9 mouse cellular contexts compared by ENCODE assay signal in the genomic region with DNA sequence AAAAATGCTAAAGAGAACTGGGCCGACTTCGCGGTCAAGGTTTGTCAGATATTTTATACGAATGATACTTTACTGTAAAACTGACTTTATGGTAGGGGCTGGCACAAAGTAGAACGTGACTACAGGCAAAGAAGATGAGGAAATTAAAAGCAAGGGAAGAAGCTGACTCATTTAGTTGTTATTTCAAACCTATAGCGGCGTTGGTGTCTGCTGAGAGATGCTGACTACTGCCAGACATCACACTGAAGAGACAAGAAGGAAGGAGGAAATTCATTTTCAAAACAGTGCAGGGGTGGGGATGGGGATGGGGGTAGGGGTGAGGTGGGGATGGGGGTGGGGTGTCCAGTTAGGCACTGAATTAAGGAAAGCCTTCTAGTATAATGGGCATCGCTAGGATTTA. TPM values are rescaled to one million over a fixed set of nuclear protein-coding genes. Genes with fewer than 3 reads are reported as not detected.
DNase-seq lines count a peak whose midpoint lies in the region; ATAC-seq and TF ChIP-seq lines count a peak whose summit lies in the region.
"Had no signal": no experiment of that assay in that cellular context is flagged by ENCODE, and none has a peak within 500 bp of the region (broad histone marks: within the 10 kb centered on the region; RNA-seq: fewer than 3 reads in every experiment).

No protein-coding gene starts in this region.

- no peak for DNase-seq in heart, postnatal 10 days
- DNase-seq in 3T3-L1 (ENCODE audit: low read depth, low spot score): peak; percentile 25
- no peak for DNase-seq in liver, embryonic 14.5 days (ENCODE audit: low read depth in 3 of 3, low spot score in 3 of 3)
- no peak for DNase-seq in left cerebral cortex, postnatal 36 days (ENCODE audit: low spot score in 2 of 2)
- no peak for DNase-seq in urinary bladder, adult 18-20 months (ENCODE audit: low spot score in 2 of 2)
- DNase-seq in urinary bladder, adult 2 months (ENCODE audit: low spot score): no peak
- DNase-seq: adrenal gland, adult 8-10 months had no signal

- TF ChIP-seq CTCF in liver, embryonic 14.5 days (IDR thresholded peaks at IDR 0.05; ENCODE audit: low read depth): no peak

- intact Hi-C loops in heart, postnatal 10 days (cut with DNase I): loop anchor here (5.0 kb wide), 1 partner anchor 760 kb away; no protein-coding TSS in a partner anchor
- intact Hi-C loops in left cerebral cortex, postnatal 36 days (cut with DNase I): loop anchor here (10.0 kb wide), 3 partner anchors 153 to 947 kb away; no protein-coding TSS in a partner anchor

- ATAC-seq in heart, embryonic 13.5 days (ENCODE audit: extremely low read depth, insufficient number of reproducible peaks, low FRiP score, low TSS enrichment): no peak
- no peak for ATAC-seq in forebrain, embryonic 15.5 days (replicated peaks)
- no peak for ATAC-seq in liver, embryonic 14.5 days (ENCODE audit: insufficient read depth)

- peak overlapping the region; percentile 81 for H3K4me3 ChIP-seq in heart, embryonic 13.5 days
- H3K4me3 ChIP-seq in forebrain, embryonic 15.5 days: no peak overlapping the region
- no peak overlapping the region for H3K4me3 ChIP-seq in liver, embryonic 14.5 days (ENCODE audit: insufficient read depth in 1 of 2, low read depth in 2 of 2, low read length in 2 of 2)

- peak overlapping the region; percentile 88; the same call in 1 of the 2 replicates for H3K9ac ChIP-seq in heart, embryonic 13.5 days
- no peak overlapping the region for H3K9ac ChIP-seq in forebrain, embryonic 15.5 days (replicated peaks)
- H3K9ac ChIP-seq in liver, embryonic 14.5 days (replicated peaks): no peak overlapping the region

- H3K27ac ChIP-seq in heart, embryonic 13.5 days (replicated peaks): no peak overlapping the region
- no peak overlapping the region for H3K27ac ChIP-seq in forebrain, embryonic 15.5 days (replicated peaks)
- no peak overlapping the region for H3K27ac ChIP-seq in liver, embryonic 14.5 days

- no peaks in the 10 kb centered on the region for H3K9me3 ChIP-seq in heart, embryonic 13.5 days
- H3K9me3 ChIP-seq in forebrain, embryonic 15.5 days: no peaks in the 10 kb centered on the region
- no peaks in the 10 kb centered on the region for H3K9me3 ChIP-seq in liver, embryonic 14.5 days (ENCODE audit: control insufficient read depth, low read length)

- no peak for TF ChIP-seq EP300 in liver, embryonic 14.5 days (IDR thresholded peaks at IDR 0.05; ENCODE audit: low read depth)

- peaks cover 30% of the 10 kb centered on the region for H3K4me1 ChIP-seq in heart, embryonic 13.5 days
- H3K4me1 ChIP-seq in forebrain, embryonic 15.5 days: peaks cover 33% of the 10 kb centered on the region
- no peaks in the 10 kb centered on the region for H3K4me1 ChIP-seq in liver, embryonic 14.5 days (replicated peaks; ENCODE audit: control insufficient read depth in 2 of 2, insufficient read depth in 2 of 2, low read length in 1 of 2)

- H3K4me2 ChIP-seq in heart, embryonic 13.5 days: peak overlapping the region; percentile 92
- 0 out of 2 replicates have a peak overlapping the region, but pooled peaks have one; percentile 92 for H3K4me2 ChIP-seq in forebrain, embryonic 15.5 days (replicated peaks)
- peak overlapping the region; percentile 82 for H3K4me2 ChIP-seq in liver, embryonic 14.5 days (ENCODE audit: low read depth)

- no peaks in the 10 kb centered on the region for H3K36me3 ChIP-seq in heart, embryonic 13.5 days
- no peaks in the 10 kb centered on the region for H3K36me3 ChIP-seq in forebrain, embryonic 15.5 days
- H3K36me3 ChIP-seq in liver, embryonic 14.5 days (replicated peaks; ENCODE audit: control insufficient read depth, insufficient read depth, low read depth): no peaks in the 10 kb centered on the region

- peaks cover 19% of the 10 kb centered on the region for H3K27me3 ChIP-seq in heart, embryonic 13.5 days (replicated peaks)
- no peaks in the 10 kb centered on the region for H3K27me3 ChIP-seq in forebrain, embryonic 15.5 days
- peaks cover 38% of the 10 kb centered on the region for H3K27me3 ChIP-seq in liver, embryonic 14.5 days (ENCODE audit: control insufficient read depth, insufficient read depth, low read length)

- 53% methylated on average over 8 of the region's 8 CpGs for WGBS in heart, embryonic 13.5 days
- WGBS in forebrain, embryonic 15.5 days: 59% methylated on average over 8 of the region's 8 CpGs
- 44% methylated on average over 8 of the region's 8 CpGs for WGBS in liver, embryonic 14.5 days (ENCODE audit: insufficient replicate concordance)

RNA-seq across cellular contexts. Expression of gene Slit2, which starts 1.0 kb away (rescaled TPM):
- polyA plus RNA-seq in heart, embryonic 13.5 days (2015; fragmentation: Nextera tagmentation; extraction: Ambion mirVana): 31.6 and 33.7 TPM in 2 replicates
- 1 to 10 TPM; 8.9 to 9.4 TPM for total RNA-seq in heart, postnatal 10 days (2021)
- 11.9 and 14.6 TPM in 2 replicates for polyA plus RNA-seq in forebrain, embryonic 15.5 days (2015; fragmentation: Nextera tagmentation; extraction: Ambion mirVana)
- 0.28 and 0.41 TPM in 2 replicates for polyA plus RNA-seq in liver, embryonic 14.5 days (2012; rRNA removed)
- 0.32 and 0.45 TPM in 2 replicates for polyA plus RNA-seq in liver, embryonic 14.5 days (2014; fragmentation: Nextera tagmentation; extraction: Ambion mirVana)
- total RNA-seq in left cerebral cortex, postnatal 36 days (2021): 10 to 100 TPM; 39.2 to 40.3 TPM
- 4.8 and 6.5 TPM in 2 replicates for polyA plus RNA-seq in urinary bladder, adult 2 months (2012; rRNA removed)
